Mouse (Mus musculus): ENCODE measurements around the gene Myo18a. TPM values are rescaled to one million over a fixed set of nuclear protein-coding genes. Genes with fewer than 3 reads are reported as not detected.

Myo18a gene
- polyA plus RNA-seq, 1 experiment from 2014 or later: 25.4 TPM

- TF ChIP-seq CTCF (IDR thresholded peaks at IDR 0.05; ENCODE audit: low read depth): peak; percentile 99
- Histone ChIP-seq H3K27me3 (replicated peaks; ENCODE audit: control insufficient read depth, insufficient read depth, low read length) (no peaks in the 10 kb centered on the region), H3K27ac (ENCODE audit: low read depth, low read length) (no peak overlapping the region), H3K4me3 (ENCODE audit: low read depth, low read length) (no peak overlapping the region), H3K36me3 (ENCODE audit: control insufficient read depth, insufficient read depth) (peaks cover 77% of the 10 kb centered on the region), H3K9me3 (ENCODE audit: control insufficient read depth) (no peaks in the 10 kb centered on the region), H3K4me1 (replicated peaks; ENCODE audit: control insufficient read depth, insufficient read depth, low read length) (no peaks in the 10 kb centered on the region), H3K9ac (ENCODE audit: low read depth, low read length) (no peak overlapping the region), H3K4me2 (replicated peaks; ENCODE audit: low read depth) (no peak overlapping the region)
- ATAC-seq: peak; percentile 47
- WGBS: 50% methylated on average over 18 of the region's 18 CpGs
Observed at GRCm38 (mm10) chr11:77827241-77827995, 64.4 kb downstream of the Myo18a start.

DNA sequence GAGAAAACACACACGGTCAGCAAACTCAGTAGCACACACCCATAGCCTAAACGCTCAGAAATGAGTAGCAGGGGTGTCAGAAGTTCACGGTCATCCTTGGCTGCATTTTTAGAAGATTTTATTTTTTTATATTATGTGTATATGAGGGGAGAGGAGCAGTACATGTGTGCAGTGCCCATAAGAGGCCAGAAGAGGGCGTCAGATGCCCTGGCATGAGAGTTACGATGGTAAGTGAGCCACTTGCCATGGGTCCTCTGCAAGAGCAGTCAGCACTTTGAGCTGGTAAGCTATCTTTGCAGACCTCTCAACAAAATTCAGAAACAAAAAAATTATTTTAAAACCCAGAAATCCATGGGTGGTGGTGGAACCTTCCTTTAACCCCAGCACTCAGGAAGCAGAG, 65.1 kb downstream of the Myo18a start:
- Histone ChIP-seq H3K9ac (ENCODE audit: low read depth, low read length) (no peak overlapping the region), H3K27ac (ENCODE audit: low read depth, low read length) (no peak overlapping the region), H3K4me1 (replicated peaks; ENCODE audit: control insufficient read depth, insufficient read depth, low read length) (no peaks in the 10 kb centered on the region), H3K4me3 (ENCODE audit: low read depth, low read length) (no peak overlapping the region), H3K27me3 (replicated peaks; ENCODE audit: control insufficient read depth, insufficient read depth, low read length) (no peaks in the 10 kb centered on the region), H3K9me3 (ENCODE audit: control insufficient read depth) (no peaks in the 10 kb centered on the region), H3K36me3 (ENCODE audit: control insufficient read depth, insufficient read depth) (peaks cover 82% of the 10 kb centered on the region), H3K4me2 (replicated peaks; ENCODE audit: low read depth) (no peak overlapping the region)
- peak; percentile 41 for TF ChIP-seq CTCF (IDR thresholded peaks at IDR 0.05; ENCODE audit: low read depth)
- no peak for ATAC-seq
- 91% methylated on average over 5 of the region's 5 CpGs for WGBS

DNA sequence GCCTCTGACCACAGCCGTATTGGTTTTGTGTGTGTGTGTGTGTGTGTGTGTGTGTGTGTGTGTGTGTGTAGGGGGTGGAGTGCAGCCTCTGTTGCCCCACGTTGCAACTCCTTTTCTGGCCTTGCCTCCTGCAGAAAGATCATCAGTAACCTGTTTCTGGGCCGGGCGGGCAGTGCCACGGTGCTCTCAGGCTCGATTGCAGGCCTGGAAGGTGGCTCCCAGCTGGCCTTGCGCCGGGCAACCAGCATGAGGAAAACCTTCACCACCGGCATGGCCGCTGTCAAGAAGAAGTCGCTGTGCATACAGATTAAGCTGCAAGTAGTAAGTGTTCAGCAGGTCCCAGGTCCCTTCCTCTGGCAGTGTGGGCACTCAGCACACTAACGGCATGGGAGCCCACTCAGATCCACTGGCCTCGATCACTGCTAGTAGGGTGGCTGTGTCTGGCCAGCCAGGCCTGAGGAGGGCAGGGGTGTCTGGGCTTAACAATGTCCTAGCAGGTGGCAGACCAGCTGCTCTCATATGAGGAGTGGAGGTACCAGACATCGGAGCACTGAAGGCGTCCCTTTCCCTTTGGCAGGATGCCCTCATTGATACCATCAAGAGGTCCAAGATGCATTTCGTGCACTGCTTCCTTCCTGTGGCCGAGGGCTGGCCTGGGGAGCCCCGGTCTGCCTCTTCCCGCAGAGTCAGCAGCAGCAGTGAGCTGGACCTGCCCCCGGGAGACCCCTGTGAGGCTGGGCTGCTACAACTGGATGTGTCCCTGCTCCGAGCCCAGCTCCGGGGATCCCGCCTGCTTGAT, 66.2 kb downstream of the Myo18a start:
- ATAC-seq: no peak
- H3K36me3 ChIP-seq (ENCODE audit: control insufficient read depth, insufficient read depth): peaks cover 78% of the 10 kb centered on the region
- no peak overlapping the region for H3K27ac ChIP-seq (ENCODE audit: low read depth, low read length)
- 82% methylated on average over 22 of the region's 23 CpGs for WGBS
- no peaks in the 10 kb centered on the region for H3K9me3 ChIP-seq (ENCODE audit: control insufficient read depth)
- TF ChIP-seq CTCF (IDR thresholded peaks at IDR 0.05; ENCODE audit: low read depth): no peak
- H3K4me1 ChIP-seq (replicated peaks; ENCODE audit: control insufficient read depth, insufficient read depth, low read length): no peaks in the 10 kb centered on the region
- no peaks in the 10 kb centered on the region for H3K27me3 ChIP-seq (replicated peaks; ENCODE audit: control insufficient read depth, insufficient read depth, low read length)
- no peak overlapping the region for H3K4me2 ChIP-seq (replicated peaks; ENCODE audit: low read depth)
- no peak overlapping the region for H3K4me3 ChIP-seq (ENCODE audit: low read depth, low read length)
- H3K9ac ChIP-seq (ENCODE audit: low read depth, low read length): no peak overlapping the region

GRCm38 (mm10) chr11:77830875-77831274, 67.8 kb downstream of the Myo18a start:
- no peak overlapping the region for H3K9ac ChIP-seq (ENCODE audit: low read depth, low read length)
- no peaks in the 10 kb centered on the region for H3K27me3 ChIP-seq (replicated peaks; ENCODE audit: control insufficient read depth, insufficient read depth, low read length)
- no peak for ATAC-seq
- no peaks in the 10 kb centered on the region for H3K9me3 ChIP-seq (ENCODE audit: control insufficient read depth)
- no peak overlapping the region for H3K4me3 ChIP-seq (ENCODE audit: low read depth, low read length)
- H3K4me2 ChIP-seq (replicated peaks; ENCODE audit: low read depth): no peak overlapping the region
- H3K36me3 ChIP-seq (ENCODE audit: control insufficient read depth, insufficient read depth): peaks cover 78% of the 10 kb centered on the region
- WGBS: 80% methylated on average over 7 of the region's 7 CpGs
- no peak overlapping the region for H3K27ac ChIP-seq (ENCODE audit: low read depth, low read length)
- no peak for TF ChIP-seq CTCF (IDR thresholded peaks at IDR 0.05; ENCODE audit: low read depth)
- no peaks in the 10 kb centered on the region for H3K4me1 ChIP-seq (replicated peaks; ENCODE audit: control insufficient read depth, insufficient read depth, low read length)

- Histone ChIP-seq H3K9ac (ENCODE audit: low read depth, low read length) (no peak overlapping the region), H3K27me3 (replicated peaks; ENCODE audit: control insufficient read depth, insufficient read depth, low read length) (no peaks in the 10 kb centered on the region), H3K36me3 (ENCODE audit: control insufficient read depth, insufficient read depth) (peaks cover 84% of the 10 kb centered on the region), H3K4me2 (replicated peaks; ENCODE audit: low read depth) (no peak overlapping the region), H3K27ac (ENCODE audit: low read depth, low read length) (no peak overlapping the region), H3K4me1 (replicated peaks; ENCODE audit: control insufficient read depth, insufficient read depth, low read length) (no peaks in the 10 kb centered on the region), H3K9me3 (ENCODE audit: control insufficient read depth) (no peaks in the 10 kb centered on the region), H3K4me3 (ENCODE audit: low read depth, low read length) (no peak overlapping the region)
- TF ChIP-seq CTCF (IDR thresholded peaks at IDR 0.05; ENCODE audit: low read depth): no peak
- WGBS: 82% methylated on average over 4 of the region's 4 CpGs
- no peak for ATAC-seq
Observed at GRCm38 (mm10) chr11:77832541-77832940, 69.5 kb downstream of the Myo18a start.

GRCm38 (mm10) chr11:77835109-77835508, 72.1 kb downstream of the Myo18a start:
- Histone ChIP-seq H3K9me3 (ENCODE audit: control insufficient read depth) (no peaks in the 10 kb centered on the region), H3K4me2 (replicated peaks; ENCODE audit: low read depth) (no peak overlapping the region), H3K27ac (ENCODE audit: low read depth, low read length) (no peak overlapping the region), H3K27me3 (replicated peaks; ENCODE audit: control insufficient read depth, insufficient read depth, low read length) (no peaks in the 10 kb centered on the region), H3K4me1 (replicated peaks; ENCODE audit: control insufficient read depth, insufficient read depth, low read length) (no peaks in the 10 kb centered on the region), H3K9ac (ENCODE audit: low read depth, low read length) (no peak overlapping the region), H3K4me3 (ENCODE audit: low read depth, low read length) (no peak overlapping the region), H3K36me3 (ENCODE audit: control insufficient read depth, insufficient read depth) (peaks cover 77% of the 10 kb centered on the region)
- WGBS: 90% methylated on average over 3 of the region's 3 CpGs
- TF ChIP-seq CTCF (IDR thresholded peaks at IDR 0.05; ENCODE audit: low read depth): peak; percentile 65
- no peak for ATAC-seq
